Mouse (Mus musculus) myocyte (in vitro differentiated cells): ENCODE results near the gene Gpsm2. TPM values are rescaled to one million over a fixed set of nuclear protein-coding genes. Genes with fewer than 3 reads are reported as not detected.

Experiments
- H3K27me3 ChIP-seq: one replicate; pipeline ENCODE4 v1.6.1; 2011; ENCODE audit not compliant: control insufficient read depth, insufficient read depth, insufficient read length
- H3K36me3 ChIP-seq: one replicate; pipeline ENCODE4 v1.6.1; 2011; ENCODE audit not compliant: control insufficient read depth, insufficient read depth
- H3K4me2 ChIP-seq: one replicate; pipeline ENCODE4 v1.6.1; 2011; ENCODE audit warnings: low read depth, control low read depth
- H3K4me3 ChIP-seq: one replicate; pipeline ENCODE4 v1.5.1; 2011; ENCODE audit warnings: mild to moderate bottlenecking, control low read depth, moderate library complexity
- H3K79me2 ChIP-seq: one replicate; pipeline ENCODE4 v1.6.1; 2011; ENCODE audit not compliant: control insufficient read depth, insufficient read depth
- H3ac ChIP-seq: one replicate; pipeline ENCODE4 v1.6.1; 2011; ENCODE audit not compliant: control insufficient read depth, insufficient read length
- CEBPB ChIP-seq: IDR thresholded peaks from 2 replicates; pipeline ENCODE4 v1.6.1; 2011; ENCODE audit warnings: mild to moderate bottlenecking, moderate library complexity; ENCODE audit not compliant: poor library complexity, insufficient read depth, severe bottlenecking
- E2F4 ChIP-seq: IDR thresholded peaks from one replicate; pipeline ENCODE4 v1.6.1; 2011; ENCODE audit warnings: mild to moderate bottlenecking, control low read depth, moderate library complexity; ENCODE audit not compliant: insufficient read depth
- MAX ChIP-seq: IDR thresholded peaks from one replicate; pipeline ENCODE4 v1.6.1; 2011; ENCODE audit warnings: low read depth, mild to moderate bottlenecking, control low read depth
- MYOD1 ChIP-seq, 3 experiments: IDR thresholded peaks; one replicate each; pipeline ENCODE4 v1.6.1; 2011; ENCODE audit warnings: control low read depth in 2 of 3, low read depth in 2 of 3, mild to moderate bottlenecking in 2 of 3, moderate library complexity in 1 of 3; ENCODE audit not compliant: insufficient read length in 2 of 3, control insufficient read depth in 1 of 3
- MYOG ChIP-seq, 3 experiments: IDR thresholded peaks; one replicate each; pipeline ENCODE4 v1.6.1; 2011; ENCODE audit warnings: control low read depth in 2 of 3, low read depth in 2 of 3, mild to moderate bottlenecking in 2 of 3; ENCODE audit not compliant: insufficient read length in 2 of 3, control insufficient read depth in 1 of 3, insufficient read depth in 1 of 3
- POLR2A ChIP-seq: IDR thresholded peaks from one replicate; pipeline ENCODE4 v1.6.1; 2011; ENCODE audit warnings: low read depth, mild to moderate bottlenecking, control low read depth, moderate library complexity; ENCODE audit not compliant: insufficient read length
- POLR2AphosphoS2 ChIP-seq: IDR thresholded peaks from one replicate; pipeline ENCODE4 v1.6.1; 2011; ENCODE audit warnings: low read depth, control low read depth; ENCODE audit not compliant: insufficient read length
- REST ChIP-seq: IDR thresholded peaks from one replicate; pipeline ENCODE4 v1.6.1; 2011; ENCODE audit warnings: mild to moderate bottlenecking, control low read depth, moderate library complexity; ENCODE audit not compliant: insufficient read depth, insufficient read length
- SRF ChIP-seq: IDR thresholded peaks from one replicate; pipeline ENCODE4 v1.6.1; 2011; ENCODE audit warnings: low read depth; ENCODE audit not compliant: control insufficient read depth, insufficient read length
- TCF12 ChIP-seq: IDR thresholded peaks from one replicate; pipeline ENCODE4 v1.6.1; 2011; ENCODE audit warnings: mild to moderate bottlenecking, control low read depth; ENCODE audit not compliant: poor library complexity, insufficient read depth, severe bottlenecking
- TCF3 ChIP-seq: IDR thresholded peaks from one replicate; pipeline ENCODE4 v1.6.1; 2011; ENCODE audit warnings: low read depth, control low read depth; ENCODE audit not compliant: insufficient read length
- USF1 ChIP-seq: IDR thresholded peaks from one replicate; pipeline ENCODE4 v1.6.1; 2011; ENCODE audit warnings: low read depth, mild to moderate bottlenecking, control low read depth, moderate library complexity
- polyA plus RNA-seq: library from polyadenylated mRNA; unstranded; fragments of >200 nt; fragmentation: generic; extraction: Trizol; gene quantifications from one replicate; pipeline ENCODE4 v1.2.1, GENCODE M21; 2012; ENCODE audit warnings: missing spikeins

The Gpsm2 gene
- polyA plus RNA-seq, 1 experiment: 16.4 TPM

- no peak overlapping the region for H3K4me3 ChIP-seq
- no peak overlapping the region for H3ac ChIP-seq
- H3K27me3 ChIP-seq: no peaks in the 10 kb centered on the region
- no peak overlapping the region for H3K4me2 ChIP-seq
- TF ChIP-seq TCF3 (no peak), CEBPB (no peak), MAX (no peak), SRF (no peak), MYOD1 (IDR thresholded peaks at IDR 0.05; ENCODE audit: control insufficient read depth in 1 of 3, insufficient read length in 2 of 3, low read depth in 2 of 3) (no peak), E2F4 (no peak), MYOG (IDR thresholded peaks at IDR 0.05; ENCODE audit: control insufficient read depth in 1 of 3, insufficient read depth in 1 of 3, insufficient read length in 2 of 3, low read depth in 2 of 3) (no peak), POLR2AphosphoS2 (no peak), REST (no peak), POLR2A (no peak), USF1 (no peak), TCF12 (no peak)
- H3K79me2 ChIP-seq: no peaks in the 10 kb centered on the region
- no peaks in the 10 kb centered on the region for H3K36me3 ChIP-seq
Measured at GRCm38 (mm10) chr3:108765476-108765875, 43.4 kb upstream of the Gpsm2 start.

DNA sequence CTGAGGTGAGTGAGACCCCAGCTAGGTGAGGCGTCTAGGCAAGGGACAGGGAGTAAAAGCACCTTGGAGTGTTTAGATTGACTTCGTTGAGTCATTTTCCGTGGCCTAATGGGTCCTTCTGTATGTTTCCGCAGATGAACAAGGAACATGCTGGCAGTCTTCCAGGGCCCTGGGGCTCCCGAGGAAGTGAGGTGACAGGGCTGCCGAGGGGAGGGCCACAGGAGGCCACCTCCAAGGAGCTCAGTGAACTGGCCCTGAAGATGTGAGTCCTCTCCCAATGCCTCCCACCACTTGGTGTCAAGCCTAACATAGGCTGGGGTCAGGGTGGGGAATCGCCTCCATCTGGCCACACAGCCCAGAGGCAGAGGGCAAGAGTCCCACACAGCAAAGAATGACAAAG, 42.9 kb upstream of the Gpsm2 start:
- H3K27me3 ChIP-seq: no peaks in the 10 kb centered on the region
- TF ChIP-seq POLR2A (no peak), MYOG (IDR thresholded peaks at IDR 0.05; ENCODE audit: control insufficient read depth in 1 of 3, insufficient read depth in 1 of 3, insufficient read length in 2 of 3, low read depth in 2 of 3) (no peak), TCF12 (no peak), MAX (no peak), REST (no peak), CEBPB (no peak), USF1 (no peak), SRF (no peak), MYOD1 (IDR thresholded peaks at IDR 0.05; ENCODE audit: control insufficient read depth in 1 of 3, insufficient read length in 2 of 3, low read depth in 2 of 3) (no peak), POLR2AphosphoS2 (no peak), TCF3 (no peak)
- H3K4me2 ChIP-seq: no peak overlapping the region

DNA sequence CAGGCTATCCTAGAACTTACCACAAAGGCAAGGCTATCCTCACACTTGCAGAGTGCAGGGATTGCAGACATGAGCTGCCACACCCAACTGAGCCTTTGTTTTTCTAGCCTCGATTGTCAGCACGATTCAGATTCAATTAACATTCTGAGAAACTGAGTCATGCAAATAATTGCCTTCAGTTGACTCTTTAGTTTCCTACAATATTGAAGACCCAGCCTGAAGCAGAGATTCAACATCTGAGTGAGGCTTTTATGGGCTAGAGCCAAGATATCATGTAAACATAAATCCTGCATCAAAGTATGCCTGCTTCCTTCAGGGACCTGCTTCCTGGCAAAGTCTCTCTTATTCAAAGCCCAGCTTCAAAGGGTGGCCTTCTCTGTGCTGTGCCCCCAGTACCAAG, 41.6 kb upstream of the Gpsm2 start:
- Histone ChIP-seq H3K4me2 (no peak overlapping the region), H3K27me3 (no peaks in the 10 kb centered on the region), H3K4me3 (no peak overlapping the region), H3K79me2 (no peaks in the 10 kb centered on the region), H3K36me3 (no peaks in the 10 kb centered on the region), H3ac (no peak overlapping the region)
- no peak for TF ChIP-seq REST
- no peak for TF ChIP-seq MAX
- no peak for TF ChIP-seq MYOG (IDR thresholded peaks at IDR 0.05; ENCODE audit: control insufficient read depth in 1 of 3, insufficient read depth in 1 of 3, insufficient read length in 2 of 3, low read depth in 2 of 3)
- TF ChIP-seq TCF12: no peak
- TF ChIP-seq USF1: no peak
- no peak for TF ChIP-seq TCF3
- TF ChIP-seq MYOD1 (IDR thresholded peaks at IDR 0.05; ENCODE audit: control insufficient read depth in 1 of 3, insufficient read length in 2 of 3, low read depth in 2 of 3): no peak
- TF ChIP-seq POLR2AphosphoS2: no peak
- TF ChIP-seq POLR2A: no peak

More for the DNA sequence above, 42.9 kb upstream of the Gpsm2 start:
- Histone ChIP-seq H3K36me3 (no peaks in the 10 kb centered on the region), H3K79me2 (no peaks in the 10 kb centered on the region), H3ac (no peak overlapping the region), H3K4me3 (no peak overlapping the region)

- H3K79me2 ChIP-seq: no peaks in the 10 kb centered on the region
- H3K4me3 ChIP-seq: no peak overlapping the region
- TF ChIP-seq TCF12 (no peak), MYOD1 (IDR thresholded peaks at IDR 0.05; ENCODE audit: control insufficient read depth in 1 of 3, insufficient read length in 2 of 3, low read depth in 2 of 3) (no peak), SRF (no peak), CEBPB (no peak), REST (no peak), E2F4 (no peak), USF1 (no peak), POLR2A (no peak), MYOG (IDR thresholded peaks at IDR 0.05; ENCODE audit: control insufficient read depth in 1 of 3, insufficient read depth in 1 of 3, insufficient read length in 2 of 3, low read depth in 2 of 3) (no peak)
- no peak overlapping the region for H3ac ChIP-seq
- no peaks in the 10 kb centered on the region for H3K36me3 ChIP-seq
- H3K27me3 ChIP-seq: no peaks in the 10 kb centered on the region
- H3K4me2 ChIP-seq: peak overlapping the region; percentile 39
Measured at GRCm38 (mm10) chr3:108762597-108763111, 40.5 kb upstream of the Gpsm2 start.
